Mouse (Mus musculus) small intestine, adult 2 months (tissue): ENCODE results near the gene Kcnn3. TPM values are rescaled to one million over a fixed set of nuclear protein-coding genes. Genes with fewer than 3 reads are reported as not detected.

ENCODE experiments used
- H3K27ac ChIP-seq: fragments of 200-500 bp; 2 replicates; pipeline ENCODE4 v1.5.1; 2012; ENCODE audit warnings: low read depth, low read length, control low read depth, inconsistent platforms; ENCODE audit not compliant: insufficient read depth
- H3K27me3 ChIP-seq: fragments of 200-500 bp; 2 replicates; pipeline ENCODE4 v1.6.1; 2012; ENCODE audit warnings: mild to moderate bottlenecking, moderate library complexity, low read length, inconsistent platforms; ENCODE audit not compliant: control insufficient read depth, insufficient read depth
- H3K36me3 ChIP-seq: fragments of 200-500 bp; 2 replicates; pipeline ENCODE4 v1.6.1; 2012; ENCODE audit warnings: mild to moderate bottlenecking, low read length, control low read depth, inconsistent platforms; ENCODE audit not compliant: control insufficient read depth, insufficient read depth
- H3K4me1 ChIP-seq: fragments of 200-500 bp; 2 replicates; pipeline ENCODE4 v1.6.1; 2012; ENCODE audit warnings: low read length, inconsistent platforms, mixed read lengths; ENCODE audit not compliant: control insufficient read depth, insufficient read depth, insufficient read length
- H3K4me3 ChIP-seq: fragments of 200-500 bp; 2 replicates; pipeline ENCODE4 v1.5.1; 2012; ENCODE audit warnings: low read depth, mild to moderate bottlenecking, control low read depth, inconsistent platforms, low read length, moderate library complexity
- CTCF ChIP-seq: fragments of 200-500 bp; IDR thresholded peaks from 2 replicates; pipeline ENCODE4 v1.5.1; 2012; ENCODE audit warnings: low read depth, mild to moderate bottlenecking, control low read depth, inconsistent platforms, low read length, moderate library complexity, mixed read lengths; ENCODE audit not compliant: insufficient replicate concordance, insufficient read length; ENCODE audit errors: extremely low read depth
- POLR2A ChIP-seq: fragments of 200-500 bp; IDR thresholded peaks from 2 replicates; pipeline ENCODE4 v1.6.1; 2012; ENCODE audit warnings: low read depth, mild to moderate bottlenecking, control low read depth, inconsistent platforms, low read length, moderate library complexity
- WGBS: fragments of 180-500 bp; shearing (Covaris S2); methylation state at CpG from one replicate; pipeline ENCODE4 v1.1.7; 2018; 5-methylcytosine and 5-hydroxymethylcytosine counted together
- polyA plus RNA-seq: library from polyadenylated mRNA; depleted of rRNA; stranded (reverse); fragments of >200 nt; gene quantifications from 2 replicates; pipeline ENCODE4 v1.2.3, GENCODE M21; 2012

Gene Kcnn3
- polyA plus RNA-seq, 1 experiment, result 4.6 TPM

DNA sequence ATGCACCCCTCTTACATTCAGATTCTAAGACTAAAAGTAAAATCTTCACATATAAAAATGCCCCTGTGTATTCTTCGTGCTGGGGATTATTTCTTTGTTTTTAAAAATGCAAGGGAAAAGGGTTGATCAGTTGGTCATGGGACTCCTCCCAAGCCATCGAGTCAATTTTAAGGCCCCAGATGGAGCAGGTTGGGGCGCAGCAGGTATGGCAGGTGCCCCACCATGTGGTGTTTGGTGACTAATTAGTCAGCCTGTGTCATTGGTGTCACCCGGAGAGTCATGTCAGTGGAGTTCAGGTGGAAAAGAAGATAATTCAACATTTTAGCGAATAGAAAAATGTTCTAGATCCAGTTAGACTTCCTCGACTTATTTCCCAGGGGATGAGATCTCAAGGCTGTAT lies 41.4 kb downstream of the Kcnn3 start:
- no peak for TF ChIP-seq POLR2A
- no peak for TF ChIP-seq CTCF
- 81% methylated on average over 6 of the region's 6 CpGs for WGBS

GRCm38 (mm10) chr3:89565371-89565770 lies 45.4 kb downstream of the Kcnn3 start:
- Histone ChIP-seq H3K27me3 (no peaks in the 10 kb centered on the region), H3K4me1 (no peaks in the 10 kb centered on the region), H3K27ac (no peak overlapping the region), H3K36me3 (no peaks in the 10 kb centered on the region), H3K4me3 (no peak overlapping the region)
- WGBS, result 66% methylated on average over 5 of the region's 5 CpGs
- TF ChIP-seq POLR2A, result no peak
- TF ChIP-seq CTCF, result no peak

More for the DNA sequence above, 41.4 kb downstream of the Kcnn3 start:
- Histone ChIP-seq H3K36me3 (no peaks in the 10 kb centered on the region), H3K4me3 (no peak overlapping the region), H3K27me3 (no peaks in the 10 kb centered on the region), H3K27ac (no peak overlapping the region), H3K4me1 (no peaks in the 10 kb centered on the region)

- no peak overlapping the region for H3K27ac ChIP-seq
- H3K4me3 ChIP-seq, result no peak overlapping the region
- H3K4me1 ChIP-seq, result no peaks in the 10 kb centered on the region
- WGBS, result 88% methylated on average over 1 of the region's 1 CpGs
- H3K36me3 ChIP-seq, result no peaks in the 10 kb centered on the region
- H3K27me3 ChIP-seq, result no peaks in the 10 kb centered on the region
- no peak for TF ChIP-seq CTCF
- no peak for TF ChIP-seq POLR2A
These were observed 49.1 kb downstream of the Kcnn3 start for GRCm38 (mm10) chr3:89569058-89569457.

- H3K27me3 ChIP-seq, result no peaks in the 10 kb centered on the region
- 22% methylated on average over 7 of the region's 7 CpGs for WGBS
- no peaks in the 10 kb centered on the region for H3K4me1 ChIP-seq
- H3K36me3 ChIP-seq, result no peaks in the 10 kb centered on the region
- TF ChIP-seq CTCF (no peak), POLR2A (no peak)
- H3K27ac ChIP-seq, result no peak overlapping the region
- H3K4me3 ChIP-seq, result no peak overlapping the region
These were observed 49.9 kb downstream of the Kcnn3 start for GRCm38 (mm10) chr3:89569707-89570324.

DNA sequence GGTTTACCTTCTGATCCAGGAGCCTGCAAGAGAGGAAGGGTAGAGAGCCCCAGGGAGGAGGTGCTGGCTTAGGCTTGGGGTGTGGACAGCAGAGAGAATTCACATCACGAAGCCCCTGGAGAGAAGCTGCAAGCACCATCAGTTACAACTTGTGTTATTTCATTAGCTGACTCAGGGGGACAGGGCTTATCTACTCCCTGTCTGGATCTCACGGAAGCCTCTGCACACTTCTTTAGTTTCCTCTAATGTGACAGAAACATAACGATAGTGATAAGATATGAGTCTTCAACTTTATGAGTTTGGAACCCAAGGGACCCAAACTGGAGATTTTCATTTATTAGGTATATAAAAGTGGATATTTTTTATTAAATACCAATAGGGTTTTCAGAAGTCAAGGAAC lies 50.4 kb downstream of the Kcnn3 start:
- Histone ChIP-seq H3K4me1 (no peaks in the 10 kb centered on the region), H3K27ac (no peak overlapping the region), H3K4me3 (no peak overlapping the region), H3K36me3 (no peaks in the 10 kb centered on the region), H3K27me3 (no peaks in the 10 kb centered on the region)
- TF ChIP-seq POLR2A, result no peak
- no peak for TF ChIP-seq CTCF
- WGBS, result 20% methylated on average over 3 of the region's 3 CpGs

DNA sequence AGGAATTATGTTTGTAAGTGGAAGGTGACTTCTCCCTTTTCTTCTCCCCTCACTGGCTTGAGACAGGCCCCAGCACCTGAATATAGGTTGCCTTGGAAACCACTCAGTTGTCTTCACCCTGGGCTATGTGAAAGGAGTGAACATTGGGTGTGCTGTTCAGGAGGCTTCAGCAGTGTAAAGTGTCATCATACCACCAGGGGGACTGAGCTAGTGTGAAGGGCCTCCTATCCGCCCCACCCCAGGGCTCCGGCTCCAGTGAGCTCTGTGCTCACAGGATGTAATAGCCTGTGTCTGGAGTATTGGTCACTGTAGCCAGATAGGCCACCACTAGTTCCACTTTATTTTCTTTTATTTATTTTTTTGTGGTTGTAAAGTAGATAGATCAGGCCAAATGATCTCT lies 54.3 kb downstream of the Kcnn3 start:
- H3K4me3 ChIP-seq, result no peak overlapping the region
- TF ChIP-seq CTCF, result no peak
- H3K36me3 ChIP-seq, result no peaks in the 10 kb centered on the region
- no peaks in the 10 kb centered on the region for H3K4me1 ChIP-seq
- 29% methylated on average over 2 of the region's 2 CpGs for WGBS
- H3K27ac ChIP-seq, result no peak overlapping the region
- H3K27me3 ChIP-seq, result no peaks in the 10 kb centered on the region

DNA sequence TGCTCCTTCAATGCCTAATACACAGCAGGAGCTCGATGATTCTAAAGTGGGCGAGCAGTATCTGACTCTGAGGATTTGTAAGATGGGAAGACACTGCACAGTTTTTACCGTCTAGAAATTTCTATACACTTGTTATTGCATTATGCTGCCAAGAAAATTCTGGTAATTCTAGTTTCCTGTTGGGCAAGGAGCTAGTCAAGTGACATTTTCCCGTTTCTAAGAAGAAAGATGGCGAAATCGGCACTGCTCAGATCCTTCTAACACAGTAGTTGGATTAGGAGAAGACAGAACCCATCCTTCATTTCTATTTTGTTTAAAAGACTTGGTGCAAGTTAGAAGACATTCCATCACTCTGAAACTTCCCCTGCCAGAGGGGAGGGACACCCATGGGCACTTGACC lies 56.4 kb downstream of the Kcnn3 start:
- no peaks in the 10 kb centered on the region for H3K4me1 ChIP-seq
- H3K36me3 ChIP-seq, result no peaks in the 10 kb centered on the region
- WGBS, result 85% methylated on average over 6 of the region's 6 CpGs
- no peaks in the 10 kb centered on the region for H3K27me3 ChIP-seq
- no peak overlapping the region for H3K27ac ChIP-seq
- TF ChIP-seq POLR2A, result no peak
- TF ChIP-seq CTCF, result no peak
- H3K4me3 ChIP-seq, result no peak overlapping the region
